Mouse (Mus musculus): ENCODE data around the gene Lrrc58. TPM values are rescaled to one million over a fixed set of nuclear protein-coding genes. Genes with fewer than 3 reads are reported as not detected.
A peak's percentile ranks its signal among the peaks of the same experiment; 100 is the strongest.

The Lrrc58 gene
- polyA plus RNA-seq (2012; rRNA removed) = 4.8 and 7.1 TPM in 2 replicates

- peaks cover 2% of the 10 kb centered on the region; the same call in 1 of the 2 replicates for H3K4me1 ChIP-seq (ENCODE audit: control insufficient read depth, insufficient read depth, insufficient read length)
- peak; percentile 59 to 72 for DNase-seq (ENCODE audit: low read depth in 1 of 2, low spot score in 2 of 2)
- no peaks in the 10 kb centered on the region for H3K36me3 ChIP-seq (ENCODE audit: control insufficient read depth, insufficient read depth, low read length)
- peak within 1 kb of the TSS; percentile 96 for H3K4me3 ChIP-seq (ENCODE audit: extremely low read depth, insufficient read depth, insufficient read length)
- TF ChIP-seq POLR2A (IDR thresholded peaks at IDR 0.05; ENCODE audit: low read depth, low read length) (peak; percentile 46; the same call in 1 of the 2 replicates), CTCF (IDR thresholded peaks at IDR 0.05; ENCODE audit: extremely low read depth, insufficient read depth, insufficient read length, insufficient replicate concordance) (no peak)
- H3K27me3 ChIP-seq (ENCODE audit: control insufficient read depth, insufficient read depth, low read length) = no peaks in the 10 kb centered on the region
- WGBS = 2% methylated on average over 85 of the region's 86 CpGs
- peak within 1 kb of the TSS; percentile 88 for H3K27ac ChIP-seq (ENCODE audit: insufficient read depth, low read length)
These were observed at the start of gene Lrrc58 for GRCm38 (mm10) chr16:37867791-37868505. Gene Lrrc58, plus strand, starts transcription at chr16:37868389.

DNA sequence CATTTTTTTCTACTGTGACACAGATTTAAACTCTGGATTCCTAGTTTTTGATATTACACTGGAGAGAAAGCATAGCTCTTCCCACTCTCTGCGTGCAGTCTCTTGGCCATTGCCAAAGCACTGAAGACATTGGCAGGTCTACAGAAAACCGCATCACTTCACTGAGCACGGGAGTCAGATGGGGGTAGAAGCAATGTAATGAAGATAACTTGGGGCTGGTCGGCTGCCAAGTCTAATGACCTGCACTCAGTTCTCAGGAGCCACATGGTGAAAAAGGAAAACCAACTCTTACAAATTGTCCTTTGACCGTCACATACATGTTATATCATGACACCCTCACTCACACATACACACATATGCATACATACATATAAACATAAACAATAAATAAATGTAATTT, 44.2 kb upstream of the Lrrc58 start:
- Histone ChIP-seq H3K4me1 (ENCODE audit: control insufficient read depth, insufficient read depth, insufficient read length) (no peaks in the 10 kb centered on the region), H3K27me3 (ENCODE audit: control insufficient read depth, insufficient read depth, low read length) (no peaks in the 10 kb centered on the region), H3K27ac (ENCODE audit: insufficient read depth, low read length) (no peak overlapping the region), H3K4me3 (ENCODE audit: extremely low read depth, insufficient read depth, insufficient read length) (no peak overlapping the region), H3K36me3 (ENCODE audit: control insufficient read depth, insufficient read depth, low read length) (no peaks in the 10 kb centered on the region)
- DNase-seq (ENCODE audit: low read depth in 1 of 2, low spot score in 2 of 2) = no peak
- WGBS = 90% methylated on average over 5 of the region's 5 CpGs
- TF ChIP-seq POLR2A (IDR thresholded peaks at IDR 0.05; ENCODE audit: low read depth, low read length) (no peak), CTCF (IDR thresholded peaks at IDR 0.05; ENCODE audit: extremely low read depth, insufficient read depth, insufficient read length, insufficient replicate concordance) (no peak)

DNA sequence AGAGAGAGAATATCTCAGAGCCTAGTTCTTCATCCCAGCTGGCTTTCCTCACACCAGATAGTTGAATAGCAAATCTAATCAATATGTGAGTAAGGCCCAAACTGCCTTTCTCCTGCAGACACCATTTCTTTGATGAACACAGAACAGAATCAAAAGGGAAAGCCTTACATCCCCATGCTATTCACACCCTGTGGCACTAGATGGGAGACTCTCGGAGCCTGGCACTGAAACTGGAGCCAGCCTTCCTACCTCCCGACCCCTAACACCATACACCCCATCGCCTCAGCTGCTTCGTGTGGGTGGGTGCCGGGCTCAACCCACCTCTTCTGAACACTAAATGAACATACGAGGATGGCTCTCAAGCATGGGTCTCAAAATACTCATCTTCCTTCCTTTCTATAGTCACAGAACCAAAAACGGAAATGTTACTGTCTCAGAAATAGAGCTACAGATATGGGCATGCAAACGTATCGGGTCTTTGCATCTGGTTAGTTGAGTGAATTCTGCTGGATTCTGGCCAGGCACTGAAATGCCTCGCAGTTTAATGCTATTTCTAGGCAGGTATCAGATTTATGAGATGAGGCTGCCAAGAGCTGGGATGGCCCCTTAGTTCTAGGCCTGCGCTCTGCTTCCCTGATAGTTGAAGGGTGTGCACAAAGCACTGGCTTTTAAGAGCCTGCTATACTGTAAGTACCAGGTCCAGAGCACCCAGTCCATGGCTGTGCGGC, 43.2 kb upstream of the Lrrc58 start:
- 91% methylated on average over 12 of the region's 12 CpGs for WGBS
- no peaks in the 10 kb centered on the region for H3K36me3 ChIP-seq (ENCODE audit: control insufficient read depth, insufficient read depth, low read length)
- no peak for DNase-seq (ENCODE audit: low read depth in 1 of 2, low spot score in 2 of 2)
- H3K27me3 ChIP-seq (ENCODE audit: control insufficient read depth, insufficient read depth, low read length) = no peaks in the 10 kb centered on the region
- no peak for TF ChIP-seq CTCF (IDR thresholded peaks at IDR 0.05; ENCODE audit: extremely low read depth, insufficient read depth, insufficient read length, insufficient replicate concordance)
- TF ChIP-seq POLR2A (IDR thresholded peaks at IDR 0.05; ENCODE audit: low read depth, low read length) = no peak
- no peaks in the 10 kb centered on the region for H3K4me1 ChIP-seq (ENCODE audit: control insufficient read depth, insufficient read depth, insufficient read length)
- H3K27ac ChIP-seq (ENCODE audit: insufficient read depth, low read length) = no peak overlapping the region
- H3K4me3 ChIP-seq (ENCODE audit: extremely low read depth, insufficient read depth, insufficient read length) = no peak overlapping the region

GRCm38 (mm10) chr16:37826286-37826685, 41.9 kb upstream of the Lrrc58 start:
- DNase-seq (ENCODE audit: low read depth in 1 of 2, low spot score in 2 of 2) = no peak
- no peaks in the 10 kb centered on the region for H3K4me1 ChIP-seq (ENCODE audit: control insufficient read depth, insufficient read depth, insufficient read length)
- no peak overlapping the region for H3K27ac ChIP-seq (ENCODE audit: insufficient read depth, low read length)
- H3K36me3 ChIP-seq (ENCODE audit: control insufficient read depth, insufficient read depth, low read length) = no peaks in the 10 kb centered on the region
- no peak overlapping the region for H3K4me3 ChIP-seq (ENCODE audit: extremely low read depth, insufficient read depth, insufficient read length)
- WGBS = 98% methylated on average over 3 of the region's 3 CpGs
- TF ChIP-seq POLR2A (IDR thresholded peaks at IDR 0.05; ENCODE audit: low read depth, low read length) = no peak
- TF ChIP-seq CTCF (IDR thresholded peaks at IDR 0.05; ENCODE audit: extremely low read depth, insufficient read depth, insufficient read length, insufficient replicate concordance) = no peak
- H3K27me3 ChIP-seq (ENCODE audit: control insufficient read depth, insufficient read depth, low read length) = no peaks in the 10 kb centered on the region

GRCm38 (mm10) chr16:37831041-37831440, 37.1 kb upstream of the Lrrc58 start:
- no peaks in the 10 kb centered on the region for H3K27me3 ChIP-seq (ENCODE audit: control insufficient read depth, insufficient read depth, low read length)
- 82% methylated on average over 7 of the region's 7 CpGs for WGBS
- DNase-seq (ENCODE audit: low read depth in 1 of 2, low spot score in 2 of 2) = no peak
- no peak overlapping the region for H3K27ac ChIP-seq (ENCODE audit: insufficient read depth, low read length)
- TF ChIP-seq CTCF (IDR thresholded peaks at IDR 0.05; ENCODE audit: extremely low read depth, insufficient read depth, insufficient read length, insufficient replicate concordance) = no peak
- TF ChIP-seq POLR2A (IDR thresholded peaks at IDR 0.05; ENCODE audit: low read depth, low read length) = no peak
- no peaks in the 10 kb centered on the region for H3K4me1 ChIP-seq (ENCODE audit: control insufficient read depth, insufficient read depth, insufficient read length)
- no peak overlapping the region for H3K4me3 ChIP-seq (ENCODE audit: extremely low read depth, insufficient read depth, insufficient read length)
- H3K36me3 ChIP-seq (ENCODE audit: control insufficient read depth, insufficient read depth, low read length) = no peaks in the 10 kb centered on the region

DNA sequence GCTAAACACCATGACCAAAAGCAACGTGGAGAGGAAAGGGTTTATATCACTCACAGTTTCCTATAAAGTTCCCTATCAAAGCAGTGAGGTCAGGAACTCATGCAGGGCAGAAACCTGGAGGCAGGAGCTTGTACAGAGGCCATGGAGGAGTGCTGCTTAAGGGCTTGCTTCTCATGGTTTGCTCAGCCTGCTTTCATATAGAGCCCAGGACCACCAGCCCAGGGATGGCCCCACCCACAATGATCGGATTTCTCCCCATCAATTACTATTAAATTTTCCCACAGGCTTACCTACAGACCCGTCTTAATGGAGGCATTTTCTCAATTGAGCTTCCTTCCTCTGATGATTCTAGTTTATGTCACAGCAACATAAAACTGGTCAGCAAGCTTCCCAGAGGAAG, 30.6 kb upstream of the Lrrc58 start:
- no peaks in the 10 kb centered on the region for H3K36me3 ChIP-seq (ENCODE audit: control insufficient read depth, insufficient read depth, low read length)
- 78% methylated on average over 3 of the region's 3 CpGs for WGBS
- H3K27ac ChIP-seq (ENCODE audit: insufficient read depth, low read length) = no peak overlapping the region
- no peak overlapping the region for H3K4me3 ChIP-seq (ENCODE audit: extremely low read depth, insufficient read depth, insufficient read length)
- no peak for DNase-seq (ENCODE audit: low read depth in 1 of 2, low spot score in 2 of 2)
- H3K27me3 ChIP-seq (ENCODE audit: control insufficient read depth, insufficient read depth, low read length) = no peaks in the 10 kb centered on the region
- H3K4me1 ChIP-seq (ENCODE audit: control insufficient read depth, insufficient read depth, insufficient read length) = no peaks in the 10 kb centered on the region
- TF ChIP-seq POLR2A (IDR thresholded peaks at IDR 0.05; ENCODE audit: low read depth, low read length) (no peak), CTCF (IDR thresholded peaks at IDR 0.05; ENCODE audit: extremely low read depth, insufficient read depth, insufficient read length, insufficient replicate concordance) (no peak)

GRCm38 (mm10) chr16:37842439-37842838, 25.8 kb upstream of the Lrrc58 start:
- no peak overlapping the region for H3K4me3 ChIP-seq (ENCODE audit: extremely low read depth, insufficient read depth, insufficient read length)
- H3K27me3 ChIP-seq (ENCODE audit: control insufficient read depth, insufficient read depth, low read length) = no peaks in the 10 kb centered on the region
- TF ChIP-seq CTCF (IDR thresholded peaks at IDR 0.05; ENCODE audit: extremely low read depth, insufficient read depth, insufficient read length, insufficient replicate concordance) (no peak), POLR2A (IDR thresholded peaks at IDR 0.05; ENCODE audit: low read depth, low read length) (no peak)
- 83% methylated on average over 2 of the region's 2 CpGs for WGBS
- H3K36me3 ChIP-seq (ENCODE audit: control insufficient read depth, insufficient read depth, low read length) = no peaks in the 10 kb centered on the region
- no peak for DNase-seq (ENCODE audit: low read depth in 1 of 2, low spot score in 2 of 2)
- H3K27ac ChIP-seq (ENCODE audit: insufficient read depth, low read length) = no peak overlapping the region
- H3K4me1 ChIP-seq (ENCODE audit: control insufficient read depth, insufficient read depth, insufficient read length) = no peaks in the 10 kb centered on the region

All from spleen, adult 2 months (tissue).